Mouse (Mus musculus) embryonic facial prominence, embryonic 11.5 days (tissue): ENCODE data around the gene Scyl2. TPM values are rescaled to one million over a fixed set of nuclear protein-coding genes. Genes with fewer than 3 reads are reported as not detected.

Experiments
- ATAC-seq: fragments of 200-750 bp; cut with Nextera tagmentation; replicated peaks from 2 replicates; pipeline ENCODE4 v1.8.0; 2017; ENCODE audit warnings: low read depth; ENCODE audit not compliant: insufficient number of reproducible peaks, low FRiP score, low TSS enrichment
- DNase-seq: peaks from one replicate; pipeline ENCODE4 v3.0.0-alpha.2; 2015; ENCODE audit warnings: low spot score
- H3K27ac ChIP-seq: fragments of 300-500 bp; sonication (generic); replicated peaks from 2 replicates; pipeline ENCODE4 v1.5.1; 2014; ENCODE audit warnings: mild to moderate bottlenecking, low read depth, low read length, control low read depth
- H3K27me3 ChIP-seq: fragments of 300-500 bp; sonication (generic); 2 replicates; pipeline ENCODE4 v1.6.1; 2014; ENCODE audit warnings: mild to moderate bottlenecking, low read length, moderate library complexity, mixed read lengths; ENCODE audit not compliant: control insufficient read depth, insufficient read depth
- H3K36me3 ChIP-seq: fragments of 300-500 bp; sonication (generic); replicated peaks from 2 replicates; pipeline ENCODE4 v1.6.1; 2014; ENCODE audit warnings: low read depth, mild to moderate bottlenecking, low read length, moderate library complexity, mixed read lengths; ENCODE audit not compliant: control insufficient read depth, insufficient read depth
- H3K4me1 ChIP-seq: fragments of 300-500 bp; sonication (generic); 2 replicates; pipeline ENCODE4 v1.6.1; 2014; ENCODE audit warnings: low read length, mixed read lengths; ENCODE audit not compliant: control insufficient read depth, insufficient read depth
- H3K4me2 ChIP-seq: fragments of 300-500 bp; sonication (generic); 2 replicates; pipeline ENCODE4 v1.6.1; 2014; ENCODE audit warnings: low read depth, mild to moderate bottlenecking, control low read depth, low read length, moderate library complexity
- H3K4me3 ChIP-seq: fragments of 300-500 bp; sonication (generic); 2 replicates; pipeline ENCODE4 v1.5.1; 2014; ENCODE audit warnings: low read depth, low read length, control low read depth
- H3K9ac ChIP-seq: fragments of 300-500 bp; sonication (generic); replicated peaks from 2 replicates; pipeline ENCODE4 v1.6.1; 2014; ENCODE audit warnings: mild to moderate bottlenecking, control low read depth, low read length
- H3K9me3 ChIP-seq: fragments of 300-500 bp; sonication (generic); replicated peaks from 2 replicates; pipeline ENCODE4 v1.6.1; 2016; ENCODE audit warnings: mild to moderate bottlenecking, low read length, inconsistent platforms, mixed read lengths; ENCODE audit not compliant: control insufficient read depth
- WGBS: fragments of 180-500 bp; shearing (Covaris S2); extraction: QIAGEN DNeasy Blood & Tissue Kit; methylation state at CpG from one replicate; pipeline ENCODE4 v1.1.7; 2014; 5-methylcytosine and 5-hydroxymethylcytosine counted together
- polyA plus RNA-seq: library from polyadenylated mRNA; unstranded; fragments of >200 nt; fragmentation: Nextera tagmentation; extraction: Ambion mirVana; gene quantifications from 2 replicates; pipeline ENCODE4 v1.2.1, GENCODE M21; 2014

The Scyl2 gene
- polyA plus RNA-seq, 1 experiment from 2014 or later = 30.6 TPM

DNA sequence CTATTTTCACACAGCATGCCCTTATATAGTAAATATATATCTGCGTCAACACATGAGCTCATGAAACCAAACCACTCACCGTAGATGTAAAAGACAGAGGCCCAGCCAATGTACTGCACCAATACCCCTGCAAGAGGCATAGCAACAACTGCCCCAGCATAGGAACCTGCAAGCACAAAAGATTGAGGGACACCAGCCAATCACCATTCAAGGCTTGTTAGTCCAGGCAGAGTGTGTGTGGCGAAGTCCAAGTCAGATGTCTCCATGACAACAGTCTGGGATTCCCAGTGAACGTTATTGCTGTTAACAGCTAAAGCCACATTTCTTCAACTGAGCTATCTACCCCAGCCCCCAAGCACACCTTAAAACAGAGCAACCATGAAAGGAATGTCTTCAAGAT, 93.3 kb downstream of the Scyl2 start:
- H3K27ac ChIP-seq = no peak overlapping the region
- no peak overlapping the region for H3K4me3 ChIP-seq
- no peak overlapping the region for H3K4me2 ChIP-seq
- H3K4me1 ChIP-seq = no peaks in the 10 kb centered on the region
- 75% methylated on average over 4 of the region's 4 CpGs for WGBS
- H3K9ac ChIP-seq = no peak overlapping the region
- no peak for DNase-seq
- no peak for ATAC-seq
- H3K36me3 ChIP-seq = no peaks in the 10 kb centered on the region
- H3K9me3 ChIP-seq = no peaks in the 10 kb centered on the region
- H3K27me3 ChIP-seq = no peaks in the 10 kb centered on the region

DNA sequence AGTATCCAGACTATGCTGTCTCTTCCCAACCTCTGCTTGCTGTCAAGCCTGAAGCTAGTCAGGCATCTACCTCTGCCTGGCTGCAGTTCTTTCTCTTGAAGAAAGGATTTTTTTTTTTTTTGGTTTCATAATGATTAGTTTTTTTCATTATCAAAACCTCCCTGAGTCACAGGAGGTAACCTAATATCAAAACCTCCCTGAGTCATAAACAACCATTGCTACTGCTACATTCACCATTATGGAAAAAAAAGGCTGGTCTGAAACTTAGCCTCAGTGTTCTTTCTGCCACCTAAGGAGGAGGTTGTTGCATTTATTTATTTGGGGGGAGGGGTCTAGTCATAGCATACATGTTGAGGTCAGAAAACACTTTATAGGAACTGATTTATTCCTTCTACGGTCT, 96.2 kb downstream of the Scyl2 start:
- Histone ChIP-seq H3K4me1 (no peaks in the 10 kb centered on the region), H3K9me3 (no peaks in the 10 kb centered on the region), H3K9ac (no peak overlapping the region), H3K4me3 (no peak overlapping the region), H3K27me3 (no peaks in the 10 kb centered on the region), H3K36me3 (no peaks in the 10 kb centered on the region), H3K27ac (no peak overlapping the region), H3K4me2 (no peak overlapping the region)
- WGBS = 97% methylated on average over 1 of the region's 1 CpGs
- DNase-seq = no peak
- ATAC-seq = no peak

Other genes starting within 250 kb of the Scyl2 start
- gene Gas2l3, start 242.3 kb downstream of the Scyl2 start, polyA plus RNA-seq = 7.4 and 8.5 TPM in 2 replicates
- not detected in 2 replicates for gene Nr1h4, start 152.7 kb downstream of the Scyl2 start, polyA plus RNA-seq
- 0.13 and 0.18 TPM in 2 replicates for gene Slc17a8, start 65.0 kb downstream of the Scyl2 start, polyA plus RNA-seq
- gene Actr6, start 46.0 kb upstream of the Scyl2 start, polyA plus RNA-seq = 46.3 and 50.9 TPM in 2 replicates
- 24.6 and 27.6 TPM in 2 replicates for gene Uhrf1bp1l, start 58.7 kb upstream of the Scyl2 start, polyA plus RNA-seq
- gene Anks1b, start 187.2 kb upstream of the Scyl2 start, polyA plus RNA-seq = 2.7 and 3.0 TPM in 2 replicates